Mouse (Mus musculus): ENCODE results near the gene Cacnb4.

DNA sequence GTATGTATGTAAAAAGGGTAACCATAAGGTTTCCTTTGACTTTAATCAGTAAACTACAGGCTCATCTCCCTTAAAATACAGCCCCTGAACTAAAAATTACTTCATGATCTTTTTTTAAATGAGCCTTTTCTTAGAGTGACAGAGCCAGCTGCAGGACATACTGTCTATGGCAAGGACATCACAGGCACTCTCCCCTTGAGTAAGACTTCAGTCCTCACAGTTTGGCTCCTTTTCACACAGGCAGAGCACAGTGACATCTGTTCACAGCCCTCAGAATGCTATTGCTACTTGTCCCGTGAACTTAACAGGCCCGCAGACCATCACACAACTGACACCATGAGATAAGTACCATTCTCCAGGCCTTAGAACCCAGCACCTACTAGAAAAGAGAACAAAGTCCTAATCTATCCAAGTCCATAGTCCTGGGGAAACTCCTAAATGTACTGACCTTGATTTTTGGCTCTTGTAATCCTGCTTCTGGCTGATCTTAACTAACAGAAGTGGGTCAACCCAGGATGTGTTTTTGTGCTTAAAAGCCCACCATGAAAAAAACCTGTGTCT is 286.1 kb downstream of the Cacnb4 start:
- TF ChIP-seq CTCF (conservative IDR thresholded peaks at IDR 0.05; ENCODE audit: low read length) (no peak), POU5F1 (IDR thresholded peaks at IDR 0.05; ENCODE audit: borderline replicate concordance, low read length) (no peak)
